Mouse (Mus musculus) heart, embryonic 13.5 days (tissue): Measurements from ENCODE around the gene Olfr317. TPM values are rescaled to one million over a fixed set of nuclear protein-coding genes. Genes with fewer than 3 reads are reported as not detected.
"Not testable (repeated sequence)": the region's sequence is repeated elsewhere in the genome, so short reads cannot be mapped to it uniquely, and the experiment has no call there.

Source experiments
- ATAC-seq: fragments of 200-750 bp; cut with Nextera tagmentation; 2 replicates; pipeline ENCODE4 v1.8.0; 2017; ENCODE audit warnings: moderate TSS enrichment; ENCODE audit not compliant: insufficient number of reproducible peaks, low FRiP score, low TSS enrichment; ENCODE audit errors: extremely low read depth
- H3K27ac ChIP-seq: fragments of 300-500 bp; sonication (generic); replicated peaks from 2 replicates; pipeline ENCODE4 v1.5.1; 2015; ENCODE audit warnings: moderate library complexity, mild to moderate bottlenecking, inconsistent platforms
- H3K27me3 ChIP-seq: fragments of 300-500 bp; sonication (generic); replicated peaks from 2 replicates; pipeline ENCODE4 v1.6.1; 2015; ENCODE audit warnings: mild to moderate bottlenecking, inconsistent platforms
- H3K36me3 ChIP-seq: fragments of 300-500 bp; sonication (generic); 2 replicates; pipeline ENCODE4 v1.6.1; 2015; ENCODE audit warnings: mild to moderate bottlenecking, inconsistent platforms
- H3K4me1 ChIP-seq: fragments of 300-500 bp; sonication (generic); 2 replicates; pipeline ENCODE4 v1.6.1; 2015; ENCODE audit warnings: inconsistent platforms
- H3K4me2 ChIP-seq: fragments of 300-500 bp; sonication (generic); 2 replicates; pipeline ENCODE4 v1.6.1; 2015; ENCODE audit warnings: inconsistent platforms, mild to moderate bottlenecking, moderate library complexity
- H3K4me3 ChIP-seq: fragments of 300-500 bp; sonication (generic); 2 replicates; pipeline ENCODE4 v1.5.1; 2015; ENCODE audit warnings: moderate library complexity, mild to moderate bottlenecking, inconsistent platforms
- H3K9ac ChIP-seq: fragments of 300-500 bp; sonication (generic); 2 replicates; pipeline ENCODE4 v1.6.1; 2015; ENCODE audit warnings: inconsistent platforms, mild to moderate bottlenecking, moderate library complexity
- H3K9me3 ChIP-seq: fragments of 300-500 bp; sonication (generic); 2 replicates; pipeline ENCODE4 v1.6.1; 2016; ENCODE audit warnings: inconsistent platforms
- WGBS: fragments of 180-500 bp; shearing (Covaris S2); methylation state at CpG from one replicate; pipeline ENCODE4 v1.1.7; 2015; ENCODE audit warnings: mixed read lengths; 5-methylcytosine and 5-hydroxymethylcytosine counted together
- polyA plus RNA-seq: library from polyadenylated mRNA; unstranded; fragments of >200 nt; fragmentation: Nextera tagmentation; extraction: Ambion mirVana; gene quantifications from 2 replicates; pipeline ENCODE4 v1.2.1, GENCODE M21; 2015

The Olfr317 gene
- not detected in 2 replicates for polyA plus RNA-seq

- Histone ChIP-seq H3K4me2 (no peak within 1 kb of the TSS), H3K36me3 (no peaks in the 10 kb centered on the region), H3K27ac (no peak within 1 kb of the TSS), H3K27me3 (no peaks in the 10 kb centered on the region), H3K4me1 (no peaks in the 10 kb centered on the region), H3K4me3 (no peak within 1 kb of the TSS), H3K9ac (no peak within 1 kb of the TSS), H3K9me3 (no peaks in the 10 kb centered on the region)
- 71% methylated on average over 4 of the region's 4 CpGs for WGBS
- no peak for ATAC-seq
Measured at GRCm38 (mm10) chr11:58738792-58739262, at the start of gene Olfr317. TSS of gene Olfr317 (minus strand) at chr11:58739212.

- no peak for ATAC-seq
- no peaks in the 10 kb centered on the region for H3K36me3 ChIP-seq
- 73% methylated on average over 8 of the region's 8 CpGs for WGBS
Measured at GRCm38 (mm10) chr11:58788346-58788745, 49.3 kb upstream of the Olfr317 start.

GRCm38 (mm10) chr11:58787651-58788050 lies 48.6 kb upstream of the Olfr317 start:
- Histone ChIP-seq H3K4me2 (no peak overlapping the region), H3K4me3 (no peak overlapping the region), H3K9me3 (no peaks in the 10 kb centered on the region), H3K27me3 (no peaks in the 10 kb centered on the region), H3K36me3 (no peaks in the 10 kb centered on the region), H3K27ac (no peak overlapping the region), H3K9ac (no peak overlapping the region), H3K4me1 (peaks cover 10% of the 10 kb centered on the region)
- ATAC-seq = no peak
- 74% methylated on average over 10 of the region's 10 CpGs for WGBS

More at GRCm38 (mm10) chr11:58788346-58788745, 49.3 kb upstream of the Olfr317 start:
- Histone ChIP-seq H3K27ac (no peak overlapping the region), H3K9me3 (no peaks in the 10 kb centered on the region), H3K4me2 (no peak overlapping the region), H3K27me3 (no peaks in the 10 kb centered on the region), H3K4me3 (no peak overlapping the region), H3K9ac (no peak overlapping the region), H3K4me1 (0 out of 2 replicates have a peak, but pooled peaks cover 7% of the 10 kb centered on the region)

DNA sequence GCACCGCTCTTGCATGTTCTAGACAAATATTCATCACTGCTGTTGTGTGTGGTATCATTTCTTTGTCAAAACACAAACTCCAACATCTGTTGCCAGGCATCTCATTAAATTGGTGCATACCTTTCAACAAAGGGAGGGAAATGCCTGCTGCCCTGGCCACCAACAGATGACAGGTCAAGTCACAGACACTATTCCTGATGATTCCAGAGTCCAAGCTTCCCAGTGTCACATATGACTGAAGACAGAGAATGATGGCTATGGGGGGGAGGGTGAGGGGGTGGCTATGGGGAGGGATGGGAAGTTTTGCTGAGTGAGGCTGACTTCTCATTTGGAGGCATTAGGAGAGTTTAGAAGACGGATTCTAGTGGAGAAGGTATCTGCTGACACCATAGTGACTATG lies 45.2 kb upstream of the Olfr317 start:
- H3K9ac ChIP-seq = no peak overlapping the region
- no peak overlapping the region for H3K27ac ChIP-seq
- H3K4me1 ChIP-seq = peaks cover 18% of the 10 kb centered on the region
- no peak overlapping the region for H3K4me2 ChIP-seq
- no peaks in the 10 kb centered on the region for H3K9me3 ChIP-seq
- ATAC-seq = no peak
- H3K36me3 ChIP-seq = no peaks in the 10 kb centered on the region
- WGBS = 59% methylated on average over 2 of the region's 2 CpGs
- H3K4me3 ChIP-seq = no peak overlapping the region
- H3K27me3 ChIP-seq = no peaks in the 10 kb centered on the region

DNA sequence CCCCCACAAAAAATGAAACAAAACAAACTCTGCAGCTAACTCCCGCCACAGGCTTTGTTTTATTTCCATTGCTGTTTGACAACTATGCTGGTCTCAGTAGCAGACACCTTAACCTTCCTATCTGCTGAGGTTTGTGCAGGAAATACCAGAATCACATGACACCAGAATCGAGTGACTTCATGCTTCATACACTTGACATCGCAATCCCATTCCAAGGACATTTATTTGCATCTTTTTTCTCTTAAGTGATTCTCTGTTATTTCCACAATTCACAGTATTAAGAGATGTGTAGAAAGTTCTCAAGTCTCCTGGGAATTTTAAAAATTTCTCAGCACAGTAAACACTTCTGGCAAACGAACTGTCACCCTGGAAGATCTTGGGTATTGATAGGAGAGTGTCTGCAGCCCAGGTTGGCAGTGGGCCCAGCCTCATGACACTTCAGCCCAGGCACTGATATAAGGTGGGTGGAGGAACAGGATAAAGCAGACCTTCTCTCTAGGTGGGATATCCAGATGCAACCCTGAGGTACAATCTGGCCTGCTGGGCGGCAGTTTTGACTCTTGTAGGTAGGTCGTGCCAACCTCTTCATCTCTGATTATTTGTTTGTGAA lies 43.6 kb upstream of the Olfr317 start, which contains the start of gene Olfr314:
TSS of gene Olfr314 (plus strand) at position 473 of the 610 bp plus-strand sequence.
- no peaks in the 10 kb centered on the region for H3K27me3 ChIP-seq
- H3K4me2 ChIP-seq = peak within 1 kb of the TSS; percentile 10
- H3K9ac ChIP-seq = no peak within 1 kb of the TSS
- H3K4me1 ChIP-seq = peaks cover 18% of the 10 kb centered on the region
- H3K27ac ChIP-seq = no peak within 1 kb of the TSS
- 49% methylated on average over 6 of the region's 6 CpGs for WGBS
- no peaks in the 10 kb centered on the region for H3K36me3 ChIP-seq
- H3K9me3 ChIP-seq = no peaks in the 10 kb centered on the region
- H3K4me3 ChIP-seq = no peak within 1 kb of the TSS
- no peak for ATAC-seq

GRCm38 (mm10) chr11:58772888-58773287 lies 33.9 kb upstream of the Olfr317 start, which contains the start of gene Olfr315:
TSS of gene Olfr315 (plus strand) at chr11:58773188.
- H3K4me3 ChIP-seq = no peak within 1 kb of the TSS
- H3K9me3 ChIP-seq = no peaks in the 10 kb centered on the region
- H3K36me3 ChIP-seq = no peaks in the 10 kb centered on the region
- no peak within 1 kb of the TSS for H3K9ac ChIP-seq
- H3K4me1 ChIP-seq = no peaks in the 10 kb centered on the region
- no peak within 1 kb of the TSS for H3K4me2 ChIP-seq
- no peak within 1 kb of the TSS for H3K27ac ChIP-seq
- ATAC-seq = no peak
- no peaks in the 10 kb centered on the region for H3K27me3 ChIP-seq

DNA sequence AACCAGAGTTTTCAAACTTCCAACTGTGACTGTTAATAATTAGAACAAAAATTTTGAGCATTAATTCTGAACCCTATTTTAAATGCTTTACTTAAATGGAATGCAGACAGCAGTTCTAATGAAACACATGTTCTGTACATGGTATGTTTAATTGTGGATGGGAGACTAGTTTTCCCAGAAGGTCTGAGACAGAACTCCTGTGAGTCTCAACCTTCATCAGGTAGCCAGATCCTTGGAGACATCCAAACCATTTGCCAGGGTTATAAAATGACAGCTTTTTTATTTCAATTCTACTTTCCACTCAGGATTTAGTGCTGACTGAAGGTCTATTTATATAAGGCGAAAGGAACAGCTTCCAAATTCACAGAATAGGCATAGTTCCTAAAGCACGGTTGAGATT lies 13.4 kb upstream of the Olfr317 start, which contains the start of gene Olfr316:
TSS of gene Olfr316 (plus strand) at position 301 of the 400 bp plus-strand sequence.
- Histone ChIP-seq H3K27me3 (no peaks in the 10 kb centered on the region), H3K4me3 (no peak within 1 kb of the TSS), H3K4me1 (no peaks in the 10 kb centered on the region), H3K27ac (no peak within 1 kb of the TSS), H3K36me3 (no peaks in the 10 kb centered on the region), H3K9ac (no peak within 1 kb of the TSS), H3K4me2 (no peak within 1 kb of the TSS), H3K9me3 (0 out of 2 replicates have a peak, but pooled peaks cover under 1% of the 10 kb centered on the region)
- no peak for ATAC-seq
- 68% methylated on average over 2 of the region's 2 CpGs for WGBS

- not testable (repeated sequence) for H3K4me3 ChIP-seq, H3K36me3 ChIP-seq, H3K9ac ChIP-seq, ATAC-seq, H3K27ac ChIP-seq, H3K27me3 ChIP-seq, H3K9me3 ChIP-seq, H3K4me2 ChIP-seq, H3K4me1 ChIP-seq
- 90% methylated on average over 18 of the region's 18 CpGs for WGBS
Measured at GRCm38 (mm10) chr11:58751096-58751495, 12.1 kb upstream of the Olfr317 start.

DNA sequence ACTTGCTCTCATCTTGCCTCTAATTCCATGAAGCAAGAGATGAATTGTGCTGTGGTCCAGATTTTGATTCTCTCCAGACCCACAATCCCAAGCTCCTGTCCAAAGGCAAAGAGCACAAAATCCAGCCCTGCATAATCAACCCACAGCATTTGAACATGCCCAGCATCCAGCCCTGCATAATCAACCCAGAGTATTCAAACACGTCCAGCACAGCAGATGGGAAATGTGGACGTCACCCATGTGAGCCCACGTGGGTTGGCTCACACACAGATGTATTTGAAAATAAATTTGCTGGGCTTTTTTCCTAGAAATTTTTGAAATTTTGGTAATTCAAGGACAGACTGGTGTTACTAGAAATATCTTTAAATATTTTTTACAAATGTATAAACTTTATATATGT lies 5.6 kb downstream of the Olfr317 start:
- Histone ChIP-seq H3K27me3 (no peaks in the 10 kb centered on the region), H3K4me2 (no peak overlapping the region), H3K36me3 (no peaks in the 10 kb centered on the region), H3K9ac (no peak overlapping the region), H3K4me1 (no peaks in the 10 kb centered on the region), H3K27ac (no peak overlapping the region), H3K4me3 (no peak overlapping the region), H3K9me3 (no peaks in the 10 kb centered on the region)
- no peak for ATAC-seq
- 56% methylated on average over 3 of the region's 3 CpGs for whole genome bisulfite sequencing

DNA sequence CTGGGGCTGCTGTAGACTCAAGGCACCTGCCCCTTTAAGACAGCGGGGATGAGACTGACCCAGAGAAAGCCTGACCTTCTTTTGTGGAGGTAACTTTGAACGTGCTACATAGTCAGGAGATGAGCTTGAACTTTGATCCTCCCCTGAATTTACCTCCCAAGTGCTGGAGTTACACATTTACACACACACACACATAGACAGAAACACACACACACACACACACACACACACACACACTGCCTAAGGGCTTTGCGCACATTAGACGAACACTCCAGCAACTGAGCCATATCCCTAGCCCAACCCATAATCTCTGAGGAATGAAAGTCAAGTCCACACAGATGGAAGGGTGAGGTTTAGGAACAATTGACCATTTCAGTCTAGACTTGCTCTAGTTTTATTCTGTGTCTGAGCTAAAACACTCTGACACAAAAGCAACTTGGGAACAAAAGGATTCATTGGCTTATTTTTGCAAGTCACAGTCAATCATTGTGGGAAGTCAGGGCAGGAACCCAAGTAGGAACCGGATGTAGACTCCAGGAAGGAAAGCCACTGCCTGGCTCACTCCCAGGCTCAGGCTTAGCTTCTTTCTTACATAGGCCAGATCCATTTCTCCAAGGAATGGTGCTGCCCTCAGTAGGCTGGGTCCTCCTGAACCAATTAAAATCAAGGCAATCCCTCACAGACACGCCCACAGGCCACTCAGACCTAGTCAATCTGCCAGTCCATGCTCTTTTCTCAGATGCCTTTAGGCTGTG lies 10.9 kb downstream of the Olfr317 start:
- not testable (repeated sequence) for ATAC-seq, H3K9ac ChIP-seq, H3K36me3 ChIP-seq, H3K4me2 ChIP-seq, H3K27me3 ChIP-seq, H3K4me1 ChIP-seq, H3K4me3 ChIP-seq, H3K27ac ChIP-seq, H3K9me3 ChIP-seq
- 74% methylated on average over 6 of the region's 6 CpGs for WGBS

- ATAC-seq = no peak
- Histone ChIP-seq H3K4me3 (no peak within 1 kb of the TSS), H3K4me1 (no peaks in the 10 kb centered on the region), H3K27ac (no peak within 1 kb of the TSS), H3K9ac (no peak within 1 kb of the TSS), H3K36me3 (no peaks in the 10 kb centered on the region), H3K27me3 (no peaks in the 10 kb centered on the region), H3K4me2 (no peak within 1 kb of the TSS), H3K9me3 (no peaks in the 10 kb centered on the region)
Measured at GRCm38 (mm10) chr11:58723914-58724313, 15.1 kb downstream of the Olfr317 start, which contains the start of gene Olfr318. TSS of gene Olfr318 (minus strand) at chr11:58724014.
